In the genomic region with DNA sequence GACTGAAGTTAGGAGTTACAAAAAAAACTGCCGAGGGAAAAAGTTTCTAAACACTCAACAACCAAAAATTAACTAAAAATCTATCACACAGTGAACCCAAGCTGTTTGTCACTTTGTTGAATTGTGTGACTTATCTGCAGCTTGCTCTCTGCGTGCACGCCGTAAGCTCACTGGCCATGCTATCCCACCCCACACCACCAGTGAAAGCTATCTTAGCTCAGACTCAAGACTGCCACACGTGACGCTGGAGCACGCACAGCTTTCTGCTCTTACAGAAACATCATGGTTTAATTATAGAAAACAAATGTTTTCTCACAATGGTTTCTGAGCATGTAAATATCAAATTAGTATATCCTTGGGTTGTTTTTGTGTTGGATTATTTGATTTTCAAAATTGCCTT, we compare ENCODE assay signal across 24 mouse cellular contexts. TPM values are rescaled to one million over a fixed set of nuclear protein-coding genes. Genes with fewer than 3 reads are reported as not detected.
DNase-seq lines count a peak whose midpoint lies in the region; TF ChIP-seq lines count a peak whose summit lies in the region.
"Had no signal": no experiment of that assay in that cellular context is flagged by ENCODE, and none has a peak within 500 bp of the region (broad histone marks: within the 10 kb centered on the region; RNA-seq: fewer than 3 reads in every experiment).

No protein-coding gene starts in this region.

- H3K27me3 ChIP-seq in heart, adult 2 months (ENCODE audit: control insufficient read depth, insufficient read depth, low read length) = no peaks in the 10 kb centered on the region
- no peaks in the 10 kb centered on the region for H3K27me3 ChIP-seq in embryonic facial prominence, embryonic 10.5 days (replicated peaks; ENCODE audit: low read depth, poor library complexity, severe bottlenecking)
- H3K27me3 ChIP-seq: forebrain, embryonic 12.5 days; forebrain, embryonic 15.5 days; Patski had no signal

- peak; percentile 23 for DNase-seq in embryo, embryonic 11 days
- DNase-seq in embryo, embryonic 9.5 days (ENCODE audit: extremely low spot score) = no peak
- peak; percentile 51 for DNase-seq in heart, adult 11 months
- DNase-seq in heart, adult 2 months = no peak
- peak; percentile 27 for DNase-seq in embryonic facial prominence, embryonic 10.5 days (ENCODE audit: low spot score)
- DNase-seq in left cerebral cortex, adult 18-20 months (ENCODE audit: low spot score in 2 of 2) = no peak
- DNase-seq in T-cell, adult 2 months (ENCODE audit: low spot score) = no peak
- DNase-seq: adrenal gland, adult 2 months; adrenal gland, postnatal 10 days; adrenal gland, postnatal 25 days; cerebellum, adult 11 months; cerebellum, adult 18-20 months; cerebellum, adult 8-10 months; cerebellum, adult 9-11 months; cerebellum, postnatal 14 days; cerebellum, postnatal 36 days had no signal

- no peak for TF ChIP-seq POLR2A in heart, adult 2 months (IDR thresholded peaks at IDR 0.05; ENCODE audit: insufficient read depth, low read depth, low read length)

- H3K9ac ChIP-seq in heart, adult 2 months (ENCODE audit: low read depth, low read length) = no peak overlapping the region
- H3K9ac ChIP-seq: embryonic facial prominence, embryonic 13.5 days; embryonic facial prominence, embryonic 15.5 days; forebrain, embryonic 12.5 days; forebrain, embryonic 15.5 days had no signal

- no peaks in the 10 kb centered on the region for H3K79me2 ChIP-seq in heart, adult 2 months (replicated peaks; ENCODE audit: control insufficient read depth, insufficient read depth, low read length)

- H3K4me1 ChIP-seq in heart, adult 2 months (ENCODE audit: control insufficient read depth, insufficient read depth, low read length) = peaks cover 2% of the 10 kb centered on the region
- peaks cover 24% of the 10 kb centered on the region for H3K4me1 ChIP-seq in embryonic facial prominence, embryonic 10.5 days
- H3K4me1 ChIP-seq: forebrain, embryonic 15.5 days had no signal

- WGBS in heart, adult 2 months = 91% methylated on average over 7 of the region's 7 CpGs
- WGBS in embryonic facial prominence, embryonic 10.5 days = 65% methylated on average over 7 of the region's 7 CpGs

- no peak overlapping the region for H3K27ac ChIP-seq in heart, adult 2 months
- H3K27ac ChIP-seq in embryonic facial prominence, embryonic 10.5 days (replicated peaks) = no peak overlapping the region
- H3K27ac ChIP-seq: embryonic facial prominence, embryonic 13.5 days; embryonic facial prominence, embryonic 15.5 days; forebrain, embryonic 12.5 days; forebrain, embryonic 15.5 days had no signal

- TF ChIP-seq EP300 in heart, adult 2 months (IDR thresholded peaks at IDR 0.05; ENCODE audit: insufficient read depth, low read depth, low read length) = no peak

- no peak overlapping the region for H3K4me3 ChIP-seq in heart, adult 2 months
- no peak overlapping the region for H3K4me3 ChIP-seq in embryonic facial prominence, embryonic 10.5 days
- H3K4me3 ChIP-seq: embryonic facial prominence, embryonic 13.5 days; embryonic facial prominence, embryonic 15.5 days; erythroblast, embryonic 14.5 days; forebrain, embryonic 12.5 days; forebrain, embryonic 15.5 days had no signal

- no peaks in the 10 kb centered on the region for H3K9me3 ChIP-seq in embryonic facial prominence, embryonic 10.5 days
- H3K9me3 ChIP-seq: embryonic facial prominence, embryonic 13.5 days; embryonic facial prominence, embryonic 15.5 days; forebrain, embryonic 10.5 days; forebrain, embryonic 12.5 days; forebrain, embryonic 15.5 days; G1E had no signal

- no peaks in the 10 kb centered on the region for H3K36me3 ChIP-seq in heart, adult 2 months (ENCODE audit: control insufficient read depth, insufficient read depth, low read length)
- H3K36me3 ChIP-seq in embryonic facial prominence, embryonic 10.5 days (replicated peaks) = no peaks in the 10 kb centered on the region
- H3K36me3 ChIP-seq: embryonic facial prominence, embryonic 13.5 days; embryonic facial prominence, embryonic 15.5 days; forebrain, embryonic 10.5 days; forebrain, embryonic 12.5 days; forebrain, embryonic 15.5 days; G1E had no signal

- TF ChIP-seq CTCF in heart, adult 2 months (IDR thresholded peaks at IDR 0.05) = no peak

- intact Hi-C loops in heart, adult 2 months (cut with DNase I) = no loop called here

RNA-seq across cellular contexts. Expression of gene Cyp1b1, which starts 56.0 kb away (rescaled TPM):
- total RNA-seq in heart, adult 2 months (2021) = 1 to 10 TPM; 5.1 to 5.9 TPM
- polyA plus RNA-seq in heart, adult 2 months (2012; rRNA removed) = 4.0 and 4.6 TPM in 2 replicates
- 4.0 and 6.1 TPM in 2 replicates for polyA plus RNA-seq in embryonic facial prominence, embryonic 10.5 days (2016; fragmentation: Nextera tagmentation; extraction: Ambion mirVana)
- 1 to 10 TPM; 3.8 to 4.1 TPM for total RNA-seq in left cerebral cortex, adult 18-20 months (2021)
- polyA plus RNA-seq: erythroblast, embryonic 14.5 days; G1E had no signal

Comparison
In these comparisons a context has a peak if more than half of its experiments do, and no peak if none do; other contexts are left out.
1. DNase-seq: peak in embryo, embryonic 11 days (single experiment), heart, adult 11 months (single experiment) and embryonic facial prominence, embryonic 10.5 days (single experiment); none in embryo, embryonic 9.5 days (single experiment), heart, adult 2 months (0 of 2), left cerebral cortex, adult 18-20 months (0 of 2) and T-cell, adult 2 months (single experiment).